Mouse (Mus musculus) ovary, postnatal 10 days (tissue): ENCODE data around the gene Hrk.

ENCODE experiments used
- DNase-seq: peaks from one replicate; pipeline ENCODE4 v3.0.0; 2022; ENCODE audit warnings: low spot score

Hrk gene

GRCm38 (mm10) chr5:118165462-118165861, 1.0 kb downstream of the Hrk start:
- DNase-seq, result no peak

DNA sequence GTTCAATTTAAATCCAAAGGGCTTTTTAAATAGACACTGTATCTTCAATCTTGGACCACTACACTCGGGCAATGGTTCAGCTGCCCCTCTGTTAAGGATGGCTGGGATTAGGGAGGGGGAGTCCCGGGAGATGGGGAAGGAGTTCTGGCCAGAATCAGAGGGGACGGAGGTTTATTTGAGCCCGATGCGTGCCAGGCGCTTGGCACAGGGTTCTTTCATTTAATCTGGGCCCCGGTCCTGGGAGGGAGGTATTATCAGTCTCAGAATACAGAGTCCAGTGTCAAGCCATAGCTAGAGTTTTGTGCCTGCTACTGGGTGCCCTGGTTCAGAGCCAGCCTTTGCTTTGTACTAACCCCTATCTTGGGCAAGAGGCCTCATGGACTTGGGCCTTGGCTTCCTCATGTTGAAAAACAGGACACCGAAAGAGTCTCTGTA, 3.1 kb downstream of the Hrk start:
- no peak for DNase-seq

GRCm38 (mm10) chr5:118169222-118170221, 5.1 kb downstream of the Hrk start:
- DNase-seq, result no peak

GRCm38 (mm10) chr5:118170888-118171529, 6.6 kb downstream of the Hrk start:
- no peak for DNase-seq

DNA sequence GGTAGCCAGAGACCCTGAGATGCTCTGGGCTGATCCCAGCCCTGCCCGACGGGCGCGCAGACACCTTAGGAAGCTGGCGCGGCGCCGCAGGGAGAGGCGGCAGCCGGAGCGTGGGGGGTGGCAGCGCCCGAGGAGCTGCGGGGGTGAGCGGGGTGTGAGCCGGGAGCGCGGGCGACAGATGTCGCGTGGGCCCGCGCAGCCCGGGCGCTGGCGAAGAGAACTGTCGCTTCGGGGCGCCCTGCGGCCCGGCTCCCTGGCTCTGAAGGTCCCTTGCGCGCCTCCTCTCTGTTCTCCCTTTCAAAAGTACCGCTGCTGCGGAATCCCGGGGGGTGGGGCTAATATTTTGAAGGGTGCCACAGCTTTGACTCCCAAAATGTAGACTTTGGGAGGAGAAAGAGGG, 7.2 kb downstream of the Hrk start:
- DNase-seq, result no peak

- no peak for DNase-seq
Observed at GRCm38 (mm10) chr5:118172078-118172723, 7.8 kb downstream of the Hrk start.

- DNase-seq, result no peak
Observed at GRCm38 (mm10) chr5:118174310-118175009, 10.0 kb downstream of the Hrk start.

- DNase-seq, result no peak
Observed at GRCm38 (mm10) chr5:118175137-118175536, 10.7 kb downstream of the Hrk start.

DNA sequence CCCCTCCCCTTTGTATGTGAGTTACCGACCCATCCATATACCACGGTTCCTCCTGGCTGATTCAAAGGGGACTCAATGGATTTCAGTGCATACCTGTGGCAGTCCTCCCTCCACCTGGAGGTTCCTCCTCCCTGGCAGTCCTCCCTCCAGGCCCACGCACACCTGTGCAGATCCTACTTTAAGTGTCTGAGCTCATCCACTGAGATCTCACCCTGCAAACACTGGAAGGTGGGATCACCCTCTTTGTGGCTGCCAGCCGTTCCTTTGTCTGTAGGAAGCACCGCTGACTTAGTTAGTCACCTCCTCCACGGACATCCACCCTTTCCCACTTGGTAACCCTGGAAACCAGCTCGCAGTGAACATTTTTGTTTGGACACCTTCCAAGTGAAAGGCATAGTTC, 13.2 kb downstream of the Hrk start:
- no peak for DNase-seq

GRCm38 (mm10) chr5:118186903-118187633, 22.6 kb downstream of the Hrk start:
- no peak for DNase-seq

- DNase-seq, result no peak
Observed at GRCm38 (mm10) chr5:118188356-118188755, 23.9 kb downstream of the Hrk start.

- DNase-seq, result no peak
Observed at GRCm38 (mm10) chr5:118190491-118190890, 26.0 kb downstream of the Hrk start.

- DNase-seq, result no peak
Observed at GRCm38 (mm10) chr5:118192221-118192620, 27.8 kb downstream of the Hrk start.

- DNase-seq, result no peak
Observed at GRCm38 (mm10) chr5:118197421-118197820, 33.0 kb downstream of the Hrk start.

- no peak for DNase-seq
Observed at GRCm38 (mm10) chr5:118199670-118200069, 35.2 kb downstream of the Hrk start.

- no peak for DNase-seq
Observed at GRCm38 (mm10) chr5:118204675-118205440, 40.4 kb downstream of the Hrk start.

GRCm38 (mm10) chr5:118205852-118206251, 41.4 kb downstream of the Hrk start:
- no peak for DNase-seq

DNA sequence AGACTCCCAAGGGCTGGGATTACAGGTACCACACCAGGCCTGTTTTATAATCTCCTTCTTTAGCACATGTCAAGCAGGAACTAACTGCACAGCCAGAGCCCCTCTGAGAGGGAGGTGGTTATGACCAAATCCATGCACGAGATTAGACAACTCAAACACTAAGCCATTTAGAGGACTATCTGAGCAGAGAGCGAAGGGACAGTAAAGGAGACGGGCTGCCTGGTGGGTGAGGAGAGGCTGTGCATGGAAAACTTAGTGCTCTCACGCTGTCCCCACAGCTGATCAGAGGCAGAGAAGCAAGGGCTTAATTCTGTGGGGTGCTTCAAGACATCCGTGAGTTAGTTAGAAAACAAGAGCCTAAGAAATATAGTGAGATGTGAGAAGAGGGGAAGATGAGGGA, 49.6 kb downstream of the Hrk start:
- DNase-seq, result no peak

GRCm38 (mm10) chr5:118214418-118215154, 50.1 kb downstream of the Hrk start:
- DNase-seq, result no peak

DNA sequence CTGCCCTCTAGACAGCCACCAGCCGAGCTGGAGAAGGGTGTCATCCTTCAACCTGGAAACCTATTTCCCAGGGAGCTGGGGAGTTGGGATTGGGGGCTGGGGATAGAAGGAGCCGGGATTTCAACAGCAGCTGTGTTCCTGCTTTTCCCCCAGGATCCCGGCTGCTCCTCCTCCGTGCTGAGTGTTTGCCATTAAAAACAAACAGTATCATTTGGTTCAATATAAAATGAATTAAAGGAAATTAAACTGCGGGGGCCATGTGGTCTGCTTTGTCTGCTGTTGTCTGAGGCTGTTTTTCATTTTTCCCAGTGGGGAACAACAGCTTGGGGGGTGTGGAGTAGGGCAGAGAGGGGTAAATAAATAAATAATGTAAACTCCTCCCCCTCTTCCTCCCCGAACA, 53.0 kb downstream of the Hrk start:
- no peak for DNase-seq
